Mouse (Mus musculus): ENCODE results near the gene Srpk2.

DNA sequence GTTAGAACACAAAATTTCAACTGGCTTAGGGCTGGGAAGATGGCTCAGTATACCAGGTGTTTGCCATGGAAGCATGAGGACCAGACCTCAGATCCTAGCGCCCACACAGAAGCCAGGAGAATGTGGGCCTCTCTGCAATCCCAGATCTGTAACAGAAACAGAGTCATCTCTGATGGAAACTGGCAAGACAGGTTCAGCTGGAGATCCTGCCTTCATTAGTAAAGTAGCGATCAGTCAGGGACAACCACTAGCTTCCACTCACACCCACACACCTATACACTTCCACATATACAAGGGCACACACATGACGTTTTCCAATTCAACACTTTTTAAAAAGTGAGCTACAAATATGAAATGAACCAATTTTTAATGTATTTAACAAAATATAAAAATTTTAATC is 32.6 kb downstream of the Srpk2 start:
- no peak for TF ChIP-seq TAL1 (IDR thresholded peaks at IDR 0.05; ENCODE audit: low read length)
- no peak for TF ChIP-seq GABPA (IDR thresholded peaks at IDR 0.05; ENCODE audit: low read depth, low read length)
- TF ChIP-seq RAD21 (IDR thresholded peaks at IDR 0.05; ENCODE audit: low read depth, low read length), result no peak
- no peak for TF ChIP-seq MXI1 (IDR thresholded peaks at IDR 0.05; ENCODE audit: low read depth, low read length)
- no peak for TF ChIP-seq CTCF (IDR thresholded peaks at IDR 0.05 in 2 of 3, conservative IDR thresholded peaks at IDR 0.05 in 1 of 3; ENCODE audit: control insufficient read depth in 1 of 3, insufficient read depth in 1 of 3, low read depth in 2 of 3, low read length in 3 of 3, poor library complexity in 1 of 3, severe bottlenecking in 1 of 3)
